Mouse (Mus musculus): ENCODE measurements around the gene AI413582.

DNA sequence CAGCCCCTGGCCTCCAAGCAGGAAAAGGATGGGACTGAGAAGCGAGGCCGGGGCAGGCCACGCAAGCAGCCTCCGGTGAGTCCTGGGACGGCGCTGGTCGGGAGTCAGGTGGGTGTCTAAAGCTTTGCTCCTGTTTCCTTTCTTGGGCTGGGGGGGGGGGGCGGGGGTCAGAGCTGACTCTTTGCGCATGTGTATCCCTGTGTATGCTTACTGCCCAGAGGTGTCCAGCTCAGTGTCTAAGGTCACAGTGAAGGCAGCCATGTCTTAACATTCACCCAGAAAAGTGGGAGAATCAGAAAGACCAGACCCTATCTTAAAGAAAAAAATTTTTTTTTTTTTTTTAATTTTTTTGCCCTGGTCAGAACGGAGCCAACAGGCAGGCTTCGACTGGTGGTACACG lies 6.0 kb downstream of the AI413582 start:
- no peak for TF ChIP-seq POLR2A (IDR thresholded peaks at IDR 0.05; ENCODE audit: borderline replicate concordance, insufficient read depth, low read length)
- no peak for TF ChIP-seq CTCF (IDR thresholded peaks at IDR 0.05; ENCODE audit: borderline replicate concordance, insufficient read depth, low read depth, low read length)
